Mouse (Mus musculus) urinary bladder, postnatal 4 days (tissue): ENCODE results near the gene Ep400.

Source experiments
- DNase-seq, 2 experiments: peaks; one replicate each; pipeline ENCODE4 v3.0.0; 2021 to 2022; ENCODE audit warnings: low spot score in 2 of 2

The Ep400 gene

GRCm38 (mm10) chr5:110770448-110771158 lies at the start of gene Ep400:
Ep400 (minus strand) TSS chr5:110770717.
- peak; percentile 100 for DNase-seq

DNA sequence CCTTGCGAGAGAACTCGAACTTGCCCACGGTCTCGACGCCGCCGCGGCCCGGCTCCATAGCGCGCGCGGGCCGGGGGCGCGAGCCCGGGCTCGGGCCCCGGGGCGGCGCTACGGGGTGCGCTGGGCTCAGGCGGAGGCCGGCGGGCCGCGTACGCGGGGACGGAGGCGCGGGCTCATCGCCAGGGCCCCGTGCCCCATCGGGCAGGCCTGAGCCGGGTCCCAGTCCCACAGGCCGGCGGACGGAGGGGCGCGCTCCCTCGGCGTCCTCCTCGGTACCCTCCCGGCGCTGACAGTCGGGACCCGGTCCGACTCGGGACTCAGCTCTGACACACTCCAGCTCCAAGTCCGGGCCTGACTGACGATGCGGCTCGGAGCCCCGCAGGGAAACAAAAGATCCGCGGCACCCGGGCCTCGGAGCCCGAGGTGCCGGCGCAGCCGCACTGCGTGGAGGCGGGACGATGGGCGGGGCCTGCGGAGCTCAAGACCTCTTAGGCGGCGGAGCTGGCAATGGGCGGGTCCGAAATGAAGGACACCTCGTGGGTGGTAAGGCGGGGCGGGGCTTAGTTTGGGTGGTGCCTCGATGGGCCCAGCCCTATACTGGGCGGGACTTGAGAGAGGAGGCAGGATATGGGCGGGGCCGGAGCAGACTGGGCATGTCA lies 39.3 kb upstream of the Ep400 start, which contains the start of gene Ulk1:
TSS of gene Ulk1 (minus strand) at position 431 of the 659 bp plus-strand sequence.
- DNase-seq, result peak; percentile 99 to 100

- DNase-seq, result no peak
These were observed 38.5 kb upstream of the Ep400 start for GRCm38 (mm10) chr5:110808821-110809666.

DNA sequence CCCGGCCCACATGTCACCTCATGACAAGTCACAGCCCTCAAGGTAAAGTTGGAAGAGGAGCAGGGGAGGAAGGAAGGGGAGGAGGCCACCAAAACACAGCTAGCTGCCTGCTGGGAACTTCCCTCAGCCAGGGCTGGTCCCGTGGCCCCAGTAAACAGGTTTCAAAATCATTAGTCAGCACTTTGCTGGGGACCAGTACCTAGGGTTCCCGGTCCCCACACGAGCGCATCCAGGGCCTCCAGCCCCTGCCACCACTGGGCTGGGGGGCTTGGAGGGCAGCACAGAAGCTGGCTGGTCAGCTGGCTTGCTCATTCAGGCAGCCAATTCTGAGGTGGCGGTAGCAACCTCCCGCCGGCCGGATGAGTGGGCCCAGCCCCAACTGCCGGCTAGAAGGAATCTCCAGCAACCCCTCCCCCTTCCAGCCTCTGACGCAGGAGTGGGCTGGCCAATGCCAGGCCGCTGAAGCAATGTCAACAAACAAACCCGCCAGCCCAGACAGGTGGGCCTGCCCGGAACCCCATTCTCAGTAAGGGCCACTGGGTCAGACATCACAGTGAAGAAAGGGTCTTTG lies 37.6 kb upstream of the Ep400 start:
- DNase-seq, result peak; percentile 79 to 87

- no peak for DNase-seq
These were observed 36.9 kb upstream of the Ep400 start for GRCm38 (mm10) chr5:110807453-110807852.

DNA sequence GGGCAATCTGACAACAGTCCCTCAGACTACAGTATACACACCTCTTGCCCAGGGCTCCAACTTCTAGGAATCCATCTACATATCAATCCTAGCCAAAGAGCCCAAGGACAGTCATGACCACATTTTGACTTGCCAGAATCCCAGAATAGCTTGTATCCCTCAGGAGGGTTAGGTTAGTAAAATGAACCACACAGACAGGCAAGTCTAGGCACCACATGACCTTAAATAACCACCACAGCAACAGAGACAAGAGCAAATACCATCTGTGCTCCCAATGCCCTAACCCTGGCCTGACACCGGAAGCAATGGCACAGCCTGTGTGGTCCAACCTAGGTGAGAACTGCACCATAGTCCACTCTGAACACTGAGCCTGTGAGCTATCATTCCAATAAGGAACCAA lies 36.2 kb upstream of the Ep400 start:
- DNase-seq, result no peak

DNA sequence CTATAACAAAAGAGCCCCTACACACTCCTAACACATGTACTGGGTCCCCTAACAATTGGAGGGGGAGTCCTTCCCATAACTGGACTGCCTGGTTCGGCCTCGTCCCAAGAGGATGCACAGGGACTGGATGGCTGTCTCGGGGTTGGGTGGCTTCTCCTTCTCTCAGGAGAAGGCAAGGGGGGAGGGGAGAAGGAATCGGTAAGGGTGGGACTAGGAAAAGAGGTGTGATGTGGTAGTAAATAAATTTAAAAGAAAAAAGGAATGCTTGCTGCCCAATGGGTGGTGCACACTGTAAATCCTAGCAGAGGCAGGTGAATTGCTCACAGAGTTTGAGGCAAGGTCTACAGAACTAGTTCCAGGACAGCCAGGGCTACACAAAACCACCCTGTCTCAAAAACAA lies 35.6 kb upstream of the Ep400 start:
- DNase-seq, result no peak

DNA sequence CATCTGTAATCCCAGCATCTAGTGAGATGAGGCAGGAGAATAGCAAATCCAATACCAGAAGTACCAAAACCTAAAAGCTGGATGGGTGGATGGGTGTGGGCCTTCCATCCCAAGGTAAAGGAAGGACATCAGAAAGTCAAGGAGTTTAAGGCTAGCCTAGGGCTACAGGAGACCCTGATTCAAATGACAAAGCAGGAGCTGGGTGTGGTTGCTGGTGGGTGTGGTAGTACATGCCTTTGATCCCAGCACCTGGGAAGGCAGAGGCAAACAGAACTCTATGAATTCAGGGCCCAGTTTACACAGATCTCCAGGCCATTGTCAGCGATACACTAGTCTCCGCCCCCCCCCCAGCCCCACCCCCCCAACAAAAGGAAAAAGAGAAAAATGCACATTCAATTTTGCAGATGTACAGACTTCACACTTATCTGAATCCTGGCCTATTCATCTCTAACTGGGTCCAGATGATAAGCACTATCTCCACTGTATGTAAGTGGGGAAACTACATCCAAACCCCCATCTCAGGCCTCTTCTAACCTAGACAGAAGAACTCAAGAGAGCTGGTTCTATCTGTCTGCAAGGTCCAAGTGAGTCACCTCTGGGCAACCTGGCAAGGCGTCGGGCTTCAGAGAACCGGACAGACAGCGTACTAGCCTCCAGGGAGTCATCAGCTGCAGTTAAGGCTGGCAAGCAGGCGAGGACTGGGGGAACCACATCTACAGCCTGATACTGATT lies 33.7 kb upstream of the Ep400 start:
- DNase-seq, result no peak

DNA sequence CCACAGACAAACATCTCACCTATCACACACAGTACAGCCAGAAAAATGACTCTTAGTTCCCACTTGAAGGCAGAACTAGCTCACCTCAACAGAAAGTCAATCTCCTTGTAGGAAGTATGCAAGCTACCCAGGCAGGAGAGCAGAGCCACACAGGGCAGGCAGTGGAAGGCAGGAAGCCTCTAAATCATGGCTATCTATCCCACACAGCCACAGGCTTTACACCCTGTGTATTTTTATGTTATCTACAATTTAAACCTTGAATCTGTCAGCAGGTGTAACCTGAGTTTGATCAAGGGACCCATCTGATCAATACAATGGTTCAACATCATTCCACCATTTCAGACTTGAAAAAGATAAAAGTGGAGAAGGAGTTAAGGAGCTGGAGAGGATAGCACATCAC lies 32.3 kb upstream of the Ep400 start:
- DNase-seq, result no peak

DNA sequence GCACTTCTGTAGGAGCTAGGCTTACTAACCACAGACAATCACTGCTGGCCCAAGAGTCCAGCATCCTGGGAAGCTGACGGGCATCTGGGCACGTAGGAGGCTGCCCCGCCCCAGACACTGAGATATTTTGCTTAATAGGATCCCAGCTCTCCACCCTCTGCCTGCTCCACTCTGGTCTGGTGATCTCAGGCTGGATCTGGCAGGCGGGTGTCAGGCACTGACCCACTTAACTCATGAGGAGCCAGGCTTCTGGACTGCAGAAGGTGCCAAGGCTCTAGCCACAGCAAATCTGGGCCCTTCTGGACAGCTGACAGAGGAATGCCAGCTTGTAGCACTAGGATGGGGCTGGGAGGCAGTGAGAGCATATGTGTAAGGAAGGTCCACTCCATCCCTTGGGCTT lies 31.7 kb upstream of the Ep400 start:
- DNase-seq, result no peak

DNA sequence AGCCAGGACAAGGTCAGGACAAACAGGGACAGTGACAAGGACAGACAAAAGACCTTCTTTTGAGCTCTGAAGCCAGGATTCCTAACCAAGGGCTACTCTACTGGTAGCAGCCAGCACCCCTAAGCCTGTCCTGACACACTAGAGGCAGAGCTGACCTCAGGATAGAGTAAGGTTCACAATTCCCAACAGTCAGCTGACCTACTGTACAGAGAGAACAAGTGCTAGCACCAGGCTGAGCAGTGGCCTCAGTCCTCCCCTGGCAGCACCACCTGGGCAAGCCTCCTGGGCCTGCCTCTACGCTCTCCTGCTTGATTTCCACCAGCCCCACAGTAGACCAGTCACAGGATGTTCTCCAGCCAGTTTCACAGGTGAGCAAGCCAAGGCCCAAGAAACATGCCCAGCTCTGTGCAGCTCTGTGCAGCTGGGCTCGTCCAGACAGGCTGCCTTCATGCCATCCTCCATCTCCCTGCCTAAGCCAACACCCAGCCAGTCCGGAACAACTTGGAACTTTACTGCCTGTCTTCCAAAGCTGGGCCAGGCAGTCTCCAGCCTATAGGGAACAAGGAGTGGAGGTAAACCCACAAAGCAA lies 30.6 kb upstream of the Ep400 start:
- no peak for DNase-seq

- DNase-seq, result no peak
These were observed 27.2 kb upstream of the Ep400 start for GRCm38 (mm10) chr5:110797696-110798095.

DNA sequence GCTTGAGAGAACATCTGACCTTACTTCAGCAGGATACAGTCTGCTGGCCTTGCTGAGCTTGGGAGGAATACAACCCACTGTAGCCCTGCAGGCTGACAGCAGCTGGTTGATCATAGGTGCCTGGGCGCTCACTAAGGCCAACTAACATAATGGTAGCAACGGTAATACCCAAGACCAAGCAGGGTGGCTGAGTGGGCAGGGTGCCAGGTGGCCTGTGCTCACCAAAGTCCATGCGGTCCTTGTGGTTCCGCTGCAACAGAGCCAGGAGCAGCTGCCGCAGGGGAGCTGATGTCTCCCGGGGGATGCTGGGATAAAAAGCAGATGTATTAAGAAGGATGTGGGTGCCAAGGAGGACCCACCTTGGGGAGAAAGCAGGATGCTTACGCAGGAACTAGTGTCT lies 23.8 kb upstream of the Ep400 start:
- DNase-seq, result no peak

GRCm38 (mm10) chr5:110788684-110789083 lies 18.2 kb upstream of the Ep400 start:
- peak in 1 of 2 experiments; percentile 41 for DNase-seq

- no peak for DNase-seq
These were observed 15.7 kb upstream of the Ep400 start for GRCm38 (mm10) chr5:110786081-110786835.

GRCm38 (mm10) chr5:110783150-110783549 lies 12.6 kb upstream of the Ep400 start:
- DNase-seq, result no peak

DNA sequence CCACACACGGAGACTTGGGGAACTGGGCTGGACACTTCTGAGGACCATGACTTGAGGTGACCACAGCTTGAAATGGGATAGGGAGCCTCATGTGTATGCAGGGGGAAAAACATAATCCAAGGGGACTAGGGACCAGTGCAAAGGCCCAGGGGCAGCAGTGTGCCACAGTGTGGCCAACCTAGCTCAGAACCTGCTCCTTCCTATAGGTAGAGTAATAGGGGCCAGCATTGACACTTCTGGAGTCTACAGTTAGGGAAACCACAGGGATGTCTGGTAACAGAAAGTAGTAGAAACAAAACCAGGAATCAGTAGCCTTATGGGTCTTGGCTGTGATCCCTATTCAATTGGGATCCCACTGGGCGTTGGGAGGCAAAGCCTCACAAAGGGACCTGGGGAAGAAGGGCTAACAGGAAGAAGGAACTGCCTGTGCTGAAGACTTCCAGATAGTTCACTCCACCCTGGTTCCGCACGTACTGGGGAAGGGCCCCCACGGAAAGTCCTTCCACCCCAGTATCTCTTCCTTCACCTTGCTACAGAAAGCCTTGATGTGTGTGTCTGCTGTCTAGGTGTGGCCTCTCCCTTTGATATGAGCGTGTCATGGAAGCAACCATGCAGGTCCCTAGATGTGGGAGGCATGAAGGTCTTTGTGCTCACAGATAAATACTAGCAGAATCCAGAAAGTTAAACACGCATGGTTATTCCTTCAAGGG lies 11.2 kb upstream of the Ep400 start:
- DNase-seq, result no peak

- no peak for DNase-seq
These were observed 10.4 kb upstream of the Ep400 start for GRCm38 (mm10) chr5:110780761-110781528.
